Mouse (Mus musculus) myocyte (in vitro differentiated cells): ENCODE results near the gene Amer1. TPM values are rescaled to one million over a fixed set of nuclear protein-coding genes. Genes with fewer than 3 reads are reported as not detected.

Experiments used
- H3K27me3 ChIP-seq: one replicate; pipeline ENCODE4 v1.6.1; 2011; ENCODE audit not compliant: control insufficient read depth, insufficient read depth, insufficient read length
- H3K36me3 ChIP-seq: one replicate; pipeline ENCODE4 v1.6.1; 2011; ENCODE audit not compliant: control insufficient read depth, insufficient read depth
- H3K4me2 ChIP-seq: one replicate; pipeline ENCODE4 v1.6.1; 2011; ENCODE audit warnings: low read depth, control low read depth
- H3K4me3 ChIP-seq: one replicate; pipeline ENCODE4 v1.5.1; 2011; ENCODE audit warnings: mild to moderate bottlenecking, control low read depth, moderate library complexity
- H3K79me2 ChIP-seq: one replicate; pipeline ENCODE4 v1.6.1; 2011; ENCODE audit not compliant: control insufficient read depth, insufficient read depth
- H3ac ChIP-seq: one replicate; pipeline ENCODE4 v1.6.1; 2011; ENCODE audit not compliant: control insufficient read depth, insufficient read length
- CEBPB ChIP-seq: IDR thresholded peaks from 2 replicates; pipeline ENCODE4 v1.6.1; 2011; ENCODE audit warnings: mild to moderate bottlenecking, moderate library complexity; ENCODE audit not compliant: poor library complexity, insufficient read depth, severe bottlenecking
- E2F4 ChIP-seq: IDR thresholded peaks from one replicate; pipeline ENCODE4 v1.6.1; 2011; ENCODE audit warnings: mild to moderate bottlenecking, control low read depth, moderate library complexity; ENCODE audit not compliant: insufficient read depth
- MAX ChIP-seq: IDR thresholded peaks from one replicate; pipeline ENCODE4 v1.6.1; 2011; ENCODE audit warnings: low read depth, mild to moderate bottlenecking, control low read depth
- MYOD1 ChIP-seq, 3 experiments: IDR thresholded peaks; one replicate each; pipeline ENCODE4 v1.6.1; 2011; ENCODE audit warnings: control low read depth in 2 of 3, low read depth in 2 of 3, mild to moderate bottlenecking in 2 of 3, moderate library complexity in 1 of 3; ENCODE audit not compliant: insufficient read length in 2 of 3, control insufficient read depth in 1 of 3
- MYOG ChIP-seq, 3 experiments: IDR thresholded peaks; one replicate each; pipeline ENCODE4 v1.6.1; 2011; ENCODE audit warnings: control low read depth in 2 of 3, low read depth in 2 of 3, mild to moderate bottlenecking in 2 of 3; ENCODE audit not compliant: insufficient read length in 2 of 3, control insufficient read depth in 1 of 3, insufficient read depth in 1 of 3
- POLR2A ChIP-seq: IDR thresholded peaks from one replicate; pipeline ENCODE4 v1.6.1; 2011; ENCODE audit warnings: low read depth, mild to moderate bottlenecking, control low read depth, moderate library complexity; ENCODE audit not compliant: insufficient read length
- POLR2AphosphoS2 ChIP-seq: IDR thresholded peaks from one replicate; pipeline ENCODE4 v1.6.1; 2011; ENCODE audit warnings: low read depth, control low read depth; ENCODE audit not compliant: insufficient read length
- REST ChIP-seq: IDR thresholded peaks from one replicate; pipeline ENCODE4 v1.6.1; 2011; ENCODE audit warnings: mild to moderate bottlenecking, control low read depth, moderate library complexity; ENCODE audit not compliant: insufficient read depth, insufficient read length
- SRF ChIP-seq: IDR thresholded peaks from one replicate; pipeline ENCODE4 v1.6.1; 2011; ENCODE audit warnings: low read depth; ENCODE audit not compliant: control insufficient read depth, insufficient read length
- TCF12 ChIP-seq: IDR thresholded peaks from one replicate; pipeline ENCODE4 v1.6.1; 2011; ENCODE audit warnings: mild to moderate bottlenecking, control low read depth; ENCODE audit not compliant: poor library complexity, insufficient read depth, severe bottlenecking
- TCF3 ChIP-seq: IDR thresholded peaks from one replicate; pipeline ENCODE4 v1.6.1; 2011; ENCODE audit warnings: low read depth, control low read depth; ENCODE audit not compliant: insufficient read length
- USF1 ChIP-seq: IDR thresholded peaks from one replicate; pipeline ENCODE4 v1.6.1; 2011; ENCODE audit warnings: low read depth, mild to moderate bottlenecking, control low read depth, moderate library complexity
- polyA plus RNA-seq: library from polyadenylated mRNA; unstranded; fragments of >200 nt; fragmentation: generic; extraction: Trizol; gene quantifications from one replicate; pipeline ENCODE4 v1.2.1, GENCODE M21; 2012; ENCODE audit warnings: missing spikeins

Gene Amer1
- polyA plus RNA-seq, 1 experiment = 1.9 TPM

DNA sequence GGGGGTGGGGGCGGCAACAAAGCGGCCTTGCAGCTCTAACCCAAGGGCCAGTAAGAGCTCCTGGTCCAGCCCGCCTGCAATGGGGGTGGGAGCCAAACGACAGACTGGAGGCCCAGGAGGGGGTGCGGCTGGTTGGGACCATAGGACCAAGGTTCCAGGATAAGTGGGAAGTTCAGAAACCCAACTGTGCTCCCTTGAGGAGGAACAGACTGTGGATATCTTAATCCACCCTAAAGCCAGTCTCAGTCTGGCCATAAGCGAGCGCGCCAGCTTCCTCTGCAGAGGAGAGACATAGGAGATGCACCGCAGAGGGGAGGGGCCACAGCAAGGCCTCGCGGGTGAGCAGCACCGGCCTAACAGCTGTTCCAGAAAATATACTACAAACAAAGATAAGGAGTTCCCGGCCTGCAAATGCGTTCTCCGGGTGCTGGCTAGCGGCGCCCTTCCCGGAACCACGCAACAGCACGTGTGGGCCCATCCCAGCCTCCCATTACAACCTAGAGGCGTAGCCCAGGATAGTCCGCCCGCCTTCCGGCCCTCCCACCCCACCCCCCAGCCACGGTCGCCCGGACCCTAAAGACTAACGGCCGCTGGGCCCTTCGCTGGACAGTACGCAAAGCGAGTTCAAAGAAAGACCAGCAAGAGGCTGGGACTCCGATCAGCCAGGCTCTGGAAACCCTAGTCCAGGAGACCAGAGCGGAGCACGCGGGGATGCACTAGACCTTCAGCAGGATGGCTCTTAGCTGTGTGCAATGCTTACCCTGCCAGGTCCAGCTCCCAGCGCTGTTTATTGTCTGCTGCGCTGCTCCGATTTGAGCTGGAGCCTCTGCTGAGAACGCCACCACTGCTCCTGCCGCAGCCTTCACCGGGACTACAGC lies 535 bp downstream of the Amer1 start:
- Histone ChIP-seq H3K4me2 (peak overlapping the region; percentile 83), H3K36me3 (no peaks in the 10 kb centered on the region), H3K4me3 (peak overlapping the region; percentile 56), H3ac (peak overlapping the region; percentile 1), H3K27me3 (no peaks in the 10 kb centered on the region), H3K79me2 (no peaks in the 10 kb centered on the region)
- TF ChIP-seq MAX = no peak
- no peak for TF ChIP-seq TCF12
- peak in 1 of 3 experiments; percentile 62 for TF ChIP-seq MYOG (IDR thresholded peaks at IDR 0.05; ENCODE audit: control insufficient read depth in 1 of 3, insufficient read depth in 1 of 3, insufficient read length in 2 of 3, low read depth in 2 of 3)
- no peak for TF ChIP-seq REST
- no peak for TF ChIP-seq POLR2A
- TF ChIP-seq TCF3 = no peak
- peak in 1 of 3 experiments; percentile 29 for TF ChIP-seq MYOD1 (IDR thresholded peaks at IDR 0.05; ENCODE audit: control insufficient read depth in 1 of 3, insufficient read length in 2 of 3, low read depth in 2 of 3)
- TF ChIP-seq SRF = no peak
- TF ChIP-seq USF1 = no peak

DNA sequence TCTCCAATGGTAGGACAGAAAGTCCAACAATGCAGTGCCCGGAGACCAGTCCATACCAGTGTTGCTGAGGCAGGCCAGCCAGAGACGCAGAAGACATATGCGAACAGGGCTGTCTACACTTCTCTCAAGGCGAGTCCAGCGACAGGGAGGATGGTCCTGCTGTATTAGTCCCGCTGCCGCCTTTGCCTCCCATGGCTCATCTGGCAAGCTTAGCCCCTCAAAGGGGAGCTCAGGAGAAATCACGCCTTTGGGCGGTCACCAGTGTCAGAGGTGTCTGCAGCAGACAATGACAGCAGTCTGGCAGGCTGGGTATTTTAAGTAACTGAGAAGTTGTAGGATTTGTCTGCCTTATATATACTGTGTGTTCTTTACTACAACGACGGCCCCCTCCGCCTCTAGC lies 1.3 kb downstream of the Amer1 start:
- Histone ChIP-seq H3K27me3 (no peaks in the 10 kb centered on the region), H3K4me2 (peak overlapping the region; percentile 83), H3K36me3 (no peaks in the 10 kb centered on the region), H3K4me3 (peak overlapping the region; percentile 56), H3K79me2 (no peaks in the 10 kb centered on the region), H3ac (no peak overlapping the region)
- TF ChIP-seq CEBPB (no peak), MYOD1 (IDR thresholded peaks at IDR 0.05; ENCODE audit: control insufficient read depth in 1 of 3, insufficient read length in 2 of 3, low read depth in 2 of 3) (no peak), POLR2AphosphoS2 (no peak), USF1 (no peak), MAX (no peak), SRF (no peak), REST (no peak), TCF12 (no peak), MYOG (IDR thresholded peaks at IDR 0.05; ENCODE audit: control insufficient read depth in 1 of 3, insufficient read depth in 1 of 3, insufficient read length in 2 of 3, low read depth in 2 of 3) (no peak), E2F4 (no peak), TCF3 (no peak), POLR2A (no peak)

DNA sequence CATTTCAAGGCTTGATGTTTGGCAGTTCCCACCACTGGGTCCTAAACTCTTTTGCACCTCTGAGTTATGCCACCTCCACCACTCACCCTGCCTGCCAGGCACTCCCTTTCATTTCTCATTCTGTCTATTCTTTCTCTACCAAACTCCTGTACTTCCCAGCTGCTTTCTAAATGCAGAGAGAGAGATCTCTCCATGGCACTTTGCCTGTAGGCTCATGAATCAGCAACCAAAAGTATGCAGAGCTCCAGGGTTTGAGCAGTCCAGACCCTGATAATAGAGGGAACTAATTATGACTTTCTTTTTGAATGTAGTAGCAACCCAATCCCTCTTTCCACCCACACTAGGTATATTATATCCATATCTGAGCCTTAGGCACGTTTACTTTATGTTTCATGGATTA lies 2.4 kb downstream of the Amer1 start:
- peak overlapping the region; percentile 83 for H3K4me2 ChIP-seq
- TF ChIP-seq MYOD1 (IDR thresholded peaks at IDR 0.05; ENCODE audit: control insufficient read depth in 1 of 3, insufficient read length in 2 of 3, low read depth in 2 of 3) (no peak), REST (no peak), POLR2A (no peak), TCF12 (no peak), MAX (no peak), SRF (no peak), CEBPB (no peak), USF1 (no peak), E2F4 (no peak), TCF3 (no peak), MYOG (IDR thresholded peaks at IDR 0.05; ENCODE audit: control insufficient read depth in 1 of 3, insufficient read depth in 1 of 3, insufficient read length in 2 of 3, low read depth in 2 of 3) (no peak), POLR2AphosphoS2 (no peak)
- H3K36me3 ChIP-seq = no peaks in the 10 kb centered on the region
- H3ac ChIP-seq = no peak overlapping the region
- H3K4me3 ChIP-seq = no peak overlapping the region
- H3K27me3 ChIP-seq = no peaks in the 10 kb centered on the region
- no peaks in the 10 kb centered on the region for H3K79me2 ChIP-seq

DNA sequence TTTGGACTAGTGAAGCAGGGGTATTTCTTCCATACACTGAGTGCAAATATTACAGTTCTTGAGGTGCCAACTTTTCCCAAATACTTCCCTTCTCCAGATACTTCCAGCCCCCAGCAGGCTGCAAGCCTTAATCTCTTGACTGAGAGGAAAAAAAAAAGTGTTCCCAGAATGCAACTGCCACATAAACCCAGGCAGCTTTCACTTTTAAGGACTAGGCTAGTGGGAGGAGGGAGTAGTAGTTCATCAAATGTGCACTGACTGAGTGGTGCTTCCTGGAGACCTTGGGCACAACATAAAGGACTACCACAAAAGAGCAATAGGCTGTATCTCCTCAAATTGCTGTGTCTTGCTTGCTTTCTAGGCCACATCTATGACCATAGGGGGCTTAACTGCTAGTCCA lies 3.4 kb downstream of the Amer1 start:
- Histone ChIP-seq H3K79me2 (peaks cover 4% of the 10 kb centered on the region), H3K4me3 (no peak overlapping the region), H3K36me3 (no peaks in the 10 kb centered on the region), H3ac (no peak overlapping the region), H3K27me3 (no peaks in the 10 kb centered on the region), H3K4me2 (peak overlapping the region; percentile 83)
- TF ChIP-seq POLR2AphosphoS2 (no peak), MAX (no peak), USF1 (no peak), MYOD1 (IDR thresholded peaks at IDR 0.05; ENCODE audit: control insufficient read depth in 1 of 3, insufficient read length in 2 of 3, low read depth in 2 of 3) (no peak), POLR2A (no peak), MYOG (IDR thresholded peaks at IDR 0.05; ENCODE audit: control insufficient read depth in 1 of 3, insufficient read depth in 1 of 3, insufficient read length in 2 of 3, low read depth in 2 of 3) (no peak), REST (no peak)
